Mouse (Mus musculus) liver, embryonic 15.5 days (tissue): ENCODE results near the gene Olfr669. TPM values are rescaled to one million over a fixed set of nuclear protein-coding genes. Genes with fewer than 3 reads are reported as not detected.
"Not testable (repeated sequence)": the region's sequence is repeated elsewhere in the genome, so short reads cannot be mapped to it uniquely, and the experiment has no call there.

Experiments used
- ATAC-seq: fragments of 200-750 bp; cut with Nextera tagmentation; 2 replicates; pipeline ENCODE4 v1.8.0; 2017; ENCODE audit warnings: moderate number of reproducible peaks, mild to moderate bottlenecking, moderate library complexity; ENCODE audit not compliant: insufficient read depth
- H3K27ac ChIP-seq: fragments of 300-500 bp; sonication (generic); replicated peaks from 2 replicates; pipeline ENCODE4 v1.5.1; 2015; ENCODE audit warnings: mild to moderate bottlenecking, inconsistent platforms
- H3K27me3 ChIP-seq: fragments of 300-500 bp; sonication (generic); 2 replicates; pipeline ENCODE4 v1.6.1; 2015; ENCODE audit warnings: mild to moderate bottlenecking, inconsistent platforms
- H3K36me3 ChIP-seq: fragments of 300-500 bp; sonication (generic); replicated peaks from 2 replicates; pipeline ENCODE4 v1.6.1; 2015; ENCODE audit warnings: moderate library complexity, mild to moderate bottlenecking, inconsistent platforms
- H3K4me1 ChIP-seq: fragments of 300-500 bp; sonication (generic); replicated peaks from 2 replicates; pipeline ENCODE4 v1.6.1; 2015; ENCODE audit warnings: inconsistent platforms
- H3K4me2 ChIP-seq: fragments of 300-500 bp; sonication (generic); 2 replicates; pipeline ENCODE4 v1.6.1; 2015; ENCODE audit warnings: moderate library complexity, mild to moderate bottlenecking, inconsistent platforms
- H3K4me3 ChIP-seq: fragments of 300-500 bp; sonication (generic); replicated peaks from 2 replicates; pipeline ENCODE4 v1.5.1; 2015; ENCODE audit warnings: mild to moderate bottlenecking, inconsistent platforms
- H3K9ac ChIP-seq: fragments of 300-500 bp; sonication (generic); 2 replicates; pipeline ENCODE4 v1.6.1; 2015; ENCODE audit warnings: moderate library complexity, mild to moderate bottlenecking, inconsistent platforms
- H3K9me3 ChIP-seq: fragments of 300-500 bp; sonication (generic); replicated peaks from 2 replicates; pipeline ENCODE4 v1.6.1; 2016; ENCODE audit warnings: inconsistent platforms
- WGBS: fragments of 180-500 bp; shearing (Covaris S2); methylation state at CpG from one replicate; pipeline ENCODE4 v1.1.7; 2015; ENCODE audit warnings: mixed read lengths; ENCODE audit not compliant: insufficient replicate concordance; 5-methylcytosine and 5-hydroxymethylcytosine counted together
- polyA plus RNA-seq: library from polyadenylated mRNA; unstranded; fragments of >200 nt; fragmentation: Nextera tagmentation; extraction: Ambion mirVana; gene quantifications from 2 replicates; pipeline ENCODE4 v1.2.1, GENCODE M21; 2015

Olfr669 gene
- not detected in 2 replicates for polyA plus RNA-seq

- Histone ChIP-seq H3K9me3 (no peaks in the 10 kb centered on the region), H3K27ac (no peak within 1 kb of the TSS), H3K4me1 (no peaks in the 10 kb centered on the region), H3K4me2 (no peak within 1 kb of the TSS), H3K4me3 (no peak within 1 kb of the TSS), H3K9ac (no peak within 1 kb of the TSS), H3K36me3 (no peaks in the 10 kb centered on the region), H3K27me3 (no peaks in the 10 kb centered on the region)
- no peak for ATAC-seq
- 67% methylated on average over 1 of the region's 1 CpGs for WGBS
Measured at GRCm38 (mm10) chr7:104933940-104934339, at the start of gene Olfr669. Gene Olfr669, plus strand, starts transcription at chr7:104934240.

GRCm38 (mm10) chr7:104895852-104896251, 38.2 kb upstream of the Olfr669 start, which contains the start of gene Olfr666:
Gene Olfr666, minus strand, starts transcription at chr7:104895952.
- ATAC-seq = no peak
- no peaks in the 10 kb centered on the region for H3K27me3 ChIP-seq
- no peak within 1 kb of the TSS for H3K4me3 ChIP-seq
- no peak within 1 kb of the TSS for H3K9ac ChIP-seq
- H3K36me3 ChIP-seq = no peaks in the 10 kb centered on the region
- H3K4me2 ChIP-seq = no peak within 1 kb of the TSS
- no peaks in the 10 kb centered on the region for H3K9me3 ChIP-seq
- no peak within 1 kb of the TSS for H3K27ac ChIP-seq
- 64% methylated on average over 2 of the region's 2 CpGs for WGBS
- no peaks in the 10 kb centered on the region for H3K4me1 ChIP-seq

GRCm38 (mm10) chr7:104921382-104921781, 12.7 kb upstream of the Olfr669 start, which contains the start of gene Olfr667:
Gene Olfr667, minus strand, starts transcription at chr7:104921482.
- H3K4me2 ChIP-seq = no peak within 1 kb of the TSS
- no peaks in the 10 kb centered on the region for H3K9me3 ChIP-seq
- H3K36me3 ChIP-seq = no peaks in the 10 kb centered on the region
- H3K27ac ChIP-seq = no peak within 1 kb of the TSS
- no peak within 1 kb of the TSS for H3K4me3 ChIP-seq
- H3K27me3 ChIP-seq = no peaks in the 10 kb centered on the region
- no peaks in the 10 kb centered on the region for H3K4me1 ChIP-seq
- WGBS = 63% methylated on average over 1 of the region's 1 CpGs
- H3K9ac ChIP-seq = no peak within 1 kb of the TSS
- no peak for ATAC-seq

DNA sequence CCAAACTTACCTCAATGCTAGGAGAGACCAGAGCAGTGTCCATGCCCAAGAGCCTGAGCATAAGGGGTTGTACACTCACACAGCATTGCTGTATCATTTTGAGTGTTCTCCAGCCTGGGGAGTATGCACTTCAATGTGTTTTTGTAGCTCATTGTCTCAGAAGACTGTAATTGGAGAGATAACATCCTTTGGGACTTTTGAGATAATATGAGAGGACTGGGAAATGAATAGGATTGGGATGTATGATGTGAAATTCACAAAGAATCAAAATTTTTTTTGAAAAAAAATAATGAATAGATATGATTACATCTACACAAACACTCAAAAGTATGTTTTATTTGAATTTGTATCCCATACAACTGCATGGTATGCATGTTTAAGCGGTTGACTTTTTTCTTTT, 6.1 kb upstream of the Olfr669 start, which contains the start of gene Olfr668:
Gene Olfr668 (minus strand): TSS at position 101 of the 400 bp plus-strand sequence.
- H3K4me1 ChIP-seq = no peaks in the 10 kb centered on the region
- ATAC-seq = no peak
- no peak within 1 kb of the TSS for H3K4me2 ChIP-seq
- H3K9me3 ChIP-seq = no peaks in the 10 kb centered on the region
- no peak within 1 kb of the TSS for H3K27ac ChIP-seq
- H3K36me3 ChIP-seq = no peaks in the 10 kb centered on the region
- no peaks in the 10 kb centered on the region for H3K27me3 ChIP-seq
- H3K4me3 ChIP-seq = no peak within 1 kb of the TSS
- WGBS = 44% methylated on average over 1 of the region's 1 CpGs
- H3K9ac ChIP-seq = no peak within 1 kb of the TSS

GRCm38 (mm10) chr7:104950234-104950633, 16.2 kb downstream of the Olfr669 start:
- H3K36me3 ChIP-seq, H3K9me3 ChIP-seq, ATAC-seq, H3K27me3 ChIP-seq, H3K4me3 ChIP-seq, H3K9ac ChIP-seq, H3K27ac ChIP-seq, H3K4me1 ChIP-seq, H3K4me2 ChIP-seq: not testable (repeated sequence)
- 77% methylated on average over 16 of the region's 16 CpGs for WGBS

DNA sequence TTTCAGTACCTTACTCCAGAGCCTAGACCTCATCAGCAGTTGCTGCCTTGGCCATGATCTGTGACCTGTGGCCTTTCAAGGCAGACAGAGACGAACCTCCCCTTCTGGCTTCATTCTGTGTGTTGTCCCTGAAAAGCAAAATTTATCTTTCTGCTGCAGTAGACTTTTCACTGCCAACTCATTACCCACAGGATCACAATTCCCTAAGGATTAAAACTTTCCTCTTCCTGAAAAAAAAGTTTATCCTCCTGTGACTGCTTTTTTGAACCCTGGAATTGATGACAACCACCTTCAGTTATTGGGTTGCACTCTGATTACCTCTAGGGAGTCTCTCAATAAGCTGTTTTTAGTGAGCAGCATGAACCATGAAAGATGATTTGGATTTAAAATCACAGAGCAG, 28.5 kb downstream of the Olfr669 start, which contains the start of gene Olfr670:
Gene Olfr670 (minus strand): TSS at position 101 of the 400 bp plus-strand sequence.
- Histone ChIP-seq H3K9ac (no peak within 1 kb of the TSS), H3K27ac (no peak within 1 kb of the TSS), H3K4me1 (no peaks in the 10 kb centered on the region), H3K27me3 (no peaks in the 10 kb centered on the region), H3K36me3 (no peaks in the 10 kb centered on the region), H3K4me3 (no peak within 1 kb of the TSS), H3K9me3 (no peaks in the 10 kb centered on the region), H3K4me2 (no peak within 1 kb of the TSS)
- no peak for ATAC-seq
- 19% methylated on average over 1 of the region's 1 CpGs for WGBS

GRCm38 (mm10) chr7:104972507-104972906, 38.5 kb downstream of the Olfr669 start:
- not testable (repeated sequence) for H3K4me1 ChIP-seq, ATAC-seq, H3K36me3 ChIP-seq, H3K4me3 ChIP-seq, H3K27ac ChIP-seq, H3K9me3 ChIP-seq, H3K9ac ChIP-seq, H3K4me2 ChIP-seq, H3K27me3 ChIP-seq
- 44% methylated on average over 2 of the region's 2 CpGs for WGBS

DNA sequence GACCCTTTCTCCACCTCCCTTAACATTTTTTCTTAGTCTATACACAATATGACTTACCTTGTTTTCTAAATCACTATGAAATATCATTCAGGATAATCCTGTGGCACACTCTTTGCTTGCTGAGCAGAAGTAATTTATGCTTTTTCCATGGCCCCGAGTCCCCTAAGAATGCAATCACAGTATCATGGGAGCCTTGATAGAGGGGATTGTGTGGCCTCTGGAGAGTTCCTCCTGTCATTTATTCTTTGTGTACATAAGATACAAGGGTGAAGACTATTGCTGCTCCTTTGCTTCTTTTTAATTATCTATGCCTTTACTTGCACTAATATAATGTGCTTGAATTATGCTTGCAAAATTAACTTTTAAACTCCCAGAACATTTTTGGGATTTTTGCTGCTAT, 45.0 kb downstream of the Olfr669 start, which contains the start of gene Olfr671:
Gene Olfr671 (minus strand): TSS at position 101 of the 400 bp plus-strand sequence.
- Histone ChIP-seq H3K27me3 (no peaks in the 10 kb centered on the region), H3K4me2 (no peak within 1 kb of the TSS), H3K9me3 (no peaks in the 10 kb centered on the region), H3K4me3 (no peak within 1 kb of the TSS), H3K4me1 (no peaks in the 10 kb centered on the region), H3K9ac (no peak within 1 kb of the TSS), H3K27ac (no peak within 1 kb of the TSS), H3K36me3 (no peaks in the 10 kb centered on the region)
- 53% methylated on average over 1 of the region's 1 CpGs for WGBS
- ATAC-seq = no peak

Other genes starting within 250 kb of the Olfr669 start
- gene Olfr661, start 247.7 kb upstream of the Olfr669 start, polyA plus RNA-seq = not detected in 2 replicates
- not detected in 2 replicates for gene Usp17le, start 156.8 kb upstream of the Olfr669 start, polyA plus RNA-seq
- gene Usp17lb, start 91.6 kb upstream of the Olfr669 start, polyA plus RNA-seq = not detected in 2 replicates
- not detected in 2 replicates for gene Usp17la, start 77.2 kb upstream of the Olfr669 start, polyA plus RNA-seq
- gene Olfr665, start 56.2 kb upstream of the Olfr669 start, polyA plus RNA-seq = not detected in 2 replicates
- gene Olfr666, start 38.3 kb upstream of the Olfr669 start, polyA plus RNA-seq = not detected in 2 replicates
- gene Olfr667, start 12.8 kb upstream of the Olfr669 start, polyA plus RNA-seq = not detected in 2 replicates
- gene Olfr668, start 6.2 kb upstream of the Olfr669 start, polyA plus RNA-seq = not detected in 2 replicates
- not detected in 2 replicates for gene Olfr670, start 28.4 kb downstream of the Olfr669 start, polyA plus RNA-seq
- not detected in 2 replicates for gene Olfr671, start 44.9 kb downstream of the Olfr669 start, polyA plus RNA-seq
- not detected in 2 replicates for gene Olfr672, start 67.8 kb downstream of the Olfr669 start, polyA plus RNA-seq
- not detected in 2 replicates for gene Olfr675, start 94.2 kb downstream of the Olfr669 start, polyA plus RNA-seq
- not detected in 2 replicates for gene Olfr676, start 98.5 kb downstream of the Olfr669 start, polyA plus RNA-seq
- gene Olfr677, start 117.1 kb downstream of the Olfr669 start, polyA plus RNA-seq = not detected in 2 replicates
- not detected in 2 replicates for gene Olfr678, start 130.2 kb downstream of the Olfr669 start, polyA plus RNA-seq
- gene Olfr679, start 147.0 kb downstream of the Olfr669 start, polyA plus RNA-seq = not detected in 2 replicates
- not detected in 2 replicates for gene Olfr680-ps1, start 158.6 kb downstream of the Olfr669 start, polyA plus RNA-seq
- gene Olfr681, start 182.6 kb downstream of the Olfr669 start, polyA plus RNA-seq = not detected in 2 replicates
- gene Olfr683, start 212.8 kb downstream of the Olfr669 start, polyA plus RNA-seq = not detected in 2 replicates
- not detected in 2 replicates for gene Olfr684, start 229.4 kb downstream of the Olfr669 start, polyA plus RNA-seq